Mouse (Mus musculus) embryonic facial prominence, embryonic 13.5 days (tissue): ENCODE measurements around the gene Pex14. TPM values are rescaled to one million over a fixed set of nuclear protein-coding genes. Genes with fewer than 3 reads are reported as not detected.
"Not testable (repeated sequence)": the region's sequence is repeated elsewhere in the genome, so short reads cannot be mapped to it uniquely, and the experiment has no call there.

Experiments used
- ATAC-seq: fragments of 200-750 bp; cut with Nextera tagmentation; 2 replicates; pipeline ENCODE4 v1.8.0; 2017; ENCODE audit warnings: low read depth; ENCODE audit not compliant: insufficient number of reproducible peaks, insufficient read depth, low FRiP score, low TSS enrichment
- H3K27ac ChIP-seq: fragments of 300-500 bp; sonication (generic); 2 replicates; pipeline ENCODE4 v1.5.1; 2015; ENCODE audit warnings: moderate library complexity, mild to moderate bottlenecking, inconsistent platforms
- H3K27me3 ChIP-seq: fragments of 300-500 bp; sonication (generic); 2 replicates; pipeline ENCODE4 v1.6.1; 2015; ENCODE audit warnings: mild to moderate bottlenecking, inconsistent platforms
- H3K36me3 ChIP-seq: fragments of 300-500 bp; sonication (generic); 2 replicates; pipeline ENCODE4 v1.6.1; 2015; ENCODE audit warnings: mild to moderate bottlenecking, inconsistent platforms
- H3K4me1 ChIP-seq: fragments of 300-500 bp; sonication (generic); 2 replicates; pipeline ENCODE4 v1.6.1; 2015; ENCODE audit warnings: inconsistent platforms
- H3K4me2 ChIP-seq: fragments of 300-500 bp; sonication (generic); 2 replicates; pipeline ENCODE4 v1.6.1; 2015; ENCODE audit warnings: moderate library complexity, mild to moderate bottlenecking, inconsistent platforms
- H3K4me3 ChIP-seq: fragments of 300-500 bp; sonication (generic); 2 replicates; pipeline ENCODE4 v1.5.1; 2015; ENCODE audit warnings: mild to moderate bottlenecking, inconsistent platforms
- H3K9ac ChIP-seq: fragments of 300-500 bp; sonication (generic); 2 replicates; pipeline ENCODE4 v1.6.1; 2015; ENCODE audit warnings: mild to moderate bottlenecking, inconsistent platforms
- H3K9me3 ChIP-seq: fragments of 300-500 bp; sonication (generic); 2 replicates; pipeline ENCODE4 v1.6.1; 2016; ENCODE audit warnings: inconsistent platforms
- WGBS: fragments of 180-500 bp; shearing (Covaris S2); methylation state at CpG from one replicate; pipeline ENCODE4 v1.1.7; 2015; ENCODE audit warnings: mixed read lengths; 5-methylcytosine and 5-hydroxymethylcytosine counted together
- polyA plus RNA-seq: library from polyadenylated mRNA; unstranded; fragments of >200 nt; fragmentation: Nextera tagmentation; extraction: Ambion mirVana; gene quantifications from 2 replicates; pipeline ENCODE4 v1.2.1, GENCODE M21; 2015

The Pex14 gene
- polyA plus RNA-seq, 1 experiment from 2014 or later: 50.2 TPM

DNA sequence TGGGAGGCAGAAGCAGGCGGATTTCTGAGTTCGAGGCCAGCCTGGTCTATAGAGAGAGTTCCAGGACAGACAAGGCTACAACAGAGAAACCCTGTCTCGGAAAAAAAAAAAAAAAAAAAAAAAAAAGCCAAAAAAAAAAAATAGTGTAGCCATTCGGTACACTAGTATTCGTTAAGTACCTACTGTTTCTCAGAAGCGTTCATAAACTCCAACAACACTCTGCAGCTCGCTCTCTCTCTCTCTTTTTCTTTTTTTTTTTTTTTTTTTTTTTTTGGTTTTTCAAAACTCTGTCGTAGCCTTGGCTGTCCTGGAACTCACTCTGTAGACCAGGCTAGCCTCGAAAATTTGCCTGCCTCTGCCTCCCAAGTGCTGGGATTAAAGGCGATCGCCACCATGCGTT, 773 bp upstream of the Pex14 start:
- WGBS: 83% methylated on average over 12 of the region's 12 CpGs
- not testable (repeated sequence) for H3K27ac ChIP-seq, H3K36me3 ChIP-seq, H3K9ac ChIP-seq, H3K4me3 ChIP-seq, H3K9me3 ChIP-seq, H3K4me2 ChIP-seq, ATAC-seq, H3K27me3 ChIP-seq
- H3K4me1 ChIP-seq: peaks cover 21% of the 10 kb centered on the region

DNA sequence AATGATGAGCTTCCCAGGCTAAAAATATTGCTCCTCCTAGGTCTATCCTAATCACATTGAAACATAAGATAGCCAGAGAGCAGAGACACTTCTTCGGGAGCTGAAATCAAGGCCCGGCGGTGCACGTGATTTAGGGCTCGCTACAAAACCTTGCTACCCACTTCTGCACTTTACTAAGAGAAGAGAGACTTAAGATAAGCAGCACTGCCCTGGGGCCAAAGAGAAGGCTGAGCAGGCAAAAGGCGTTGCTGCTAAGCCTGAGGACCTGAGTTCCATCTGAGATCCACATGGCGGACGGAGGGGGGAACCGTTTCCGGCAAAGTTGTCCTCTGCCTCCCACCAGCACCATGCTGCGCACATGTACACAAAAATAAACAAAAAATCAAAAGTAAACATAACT, 1.1 kb downstream of the Pex14 start:
- no peaks in the 10 kb centered on the region for H3K27me3 ChIP-seq
- no peak for ATAC-seq
- H3K9me3 ChIP-seq: no peaks in the 10 kb centered on the region
- peaks cover 5% of the 10 kb centered on the region; the same call in 1 of the 2 replicates for H3K36me3 ChIP-seq
- WGBS: 13% methylated on average over 11 of the region's 11 CpGs
- H3K9ac ChIP-seq: peak overlapping the region; percentile 90
- no peak overlapping the region for H3K27ac ChIP-seq
- H3K4me1 ChIP-seq: peaks cover 13% of the 10 kb centered on the region
- H3K4me2 ChIP-seq: peak overlapping the region; percentile 93
- peak overlapping the region; percentile 99 for H3K4me3 ChIP-seq

DNA sequence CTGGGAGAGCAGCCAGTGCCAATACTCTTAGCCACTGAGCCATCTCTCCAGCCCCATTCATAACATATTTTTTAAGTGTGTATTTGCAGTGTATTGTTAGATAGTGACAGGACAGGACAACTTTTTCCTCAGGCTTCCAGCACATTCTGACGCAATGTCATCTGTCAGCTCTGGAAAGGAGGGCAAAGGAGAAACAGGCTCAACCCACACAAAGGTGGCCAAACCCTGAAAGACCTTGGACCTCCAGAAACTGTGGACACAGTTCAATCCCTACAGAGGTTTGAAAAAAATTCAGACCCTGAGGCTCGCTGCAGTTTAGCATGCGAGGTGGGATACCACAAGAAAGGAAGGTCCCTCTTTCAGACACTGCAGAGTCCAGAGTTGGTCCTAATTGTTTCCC, 1.7 kb downstream of the Pex14 start:
- H3K27me3 ChIP-seq: no peaks in the 10 kb centered on the region
- peaks cover 11% of the 10 kb centered on the region; the same call in 1 of the 2 replicates for H3K36me3 ChIP-seq
- H3K4me1 ChIP-seq: peaks cover 13% of the 10 kb centered on the region
- ATAC-seq: no peak
- peak overlapping the region; percentile 90; the same call in 1 of the 2 replicates for H3K9ac ChIP-seq
- peak overlapping the region; percentile 93 for H3K4me2 ChIP-seq
- 69% methylated on average over 3 of the region's 3 CpGs for WGBS
- H3K9me3 ChIP-seq: no peaks in the 10 kb centered on the region
- peak overlapping the region; percentile 99; the same call in 1 of the 2 replicates for H3K4me3 ChIP-seq
- no peak overlapping the region for H3K27ac ChIP-seq

DNA sequence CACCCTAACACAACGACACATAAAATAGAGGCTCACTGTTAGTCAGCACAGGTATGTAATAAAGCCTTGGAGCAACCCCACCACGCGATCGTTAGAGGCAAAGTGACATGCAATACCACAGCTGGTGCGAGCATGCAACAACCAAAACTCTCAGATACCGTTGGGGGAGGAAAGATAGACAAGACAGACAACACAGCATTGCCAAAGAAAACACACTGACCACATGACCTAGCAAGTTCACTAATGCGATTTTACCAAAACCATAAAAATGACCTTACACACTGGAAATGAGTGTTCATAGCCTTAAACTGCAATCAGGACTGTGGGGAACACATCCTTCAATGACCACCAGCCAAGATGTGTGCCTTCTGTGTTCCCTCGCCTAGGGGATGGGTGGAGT, 8.3 kb downstream of the Pex14 start:
- no peaks in the 10 kb centered on the region for H3K4me1 ChIP-seq
- no peak overlapping the region for H3K4me3 ChIP-seq
- H3K9me3 ChIP-seq: no peaks in the 10 kb centered on the region
- WGBS: 85% methylated on average over 8 of the region's 8 CpGs
- H3K36me3 ChIP-seq: peaks cover 22% of the 10 kb centered on the region
- no peak for ATAC-seq
- H3K4me2 ChIP-seq: no peak overlapping the region
- H3K9ac ChIP-seq: no peak overlapping the region
- no peak overlapping the region for H3K27ac ChIP-seq
- H3K27me3 ChIP-seq: no peaks in the 10 kb centered on the region

- no peak overlapping the region for H3K4me2 ChIP-seq
- WGBS: 85% methylated on average over 5 of the region's 5 CpGs
- no peak overlapping the region for H3K4me3 ChIP-seq
Observed at GRCm38 (mm10) chr4:149085381-149085780, 14.3 kb downstream of the Pex14 start.

GRCm38 (mm10) chr4:149081528-149081927, 18.1 kb downstream of the Pex14 start:
- Histone ChIP-seq H3K9ac (0 out of 2 replicates have a peak overlapping the region, but pooled peaks have one; percentile 32), H3K4me1 (peaks cover 12% of the 10 kb centered on the region), H3K9me3 (no peaks in the 10 kb centered on the region), H3K4me3 (no peak overlapping the region), H3K4me2 (no peak overlapping the region), H3K27ac (no peak overlapping the region), H3K27me3 (no peaks in the 10 kb centered on the region), H3K36me3 (peaks cover 2% of the 10 kb centered on the region; the same call in 1 of the 2 replicates)
- 81% methylated on average over 17 of the region's 17 CpGs for WGBS
- no peak for ATAC-seq

More at GRCm38 (mm10) chr4:149085381-149085780, 14.3 kb downstream of the Pex14 start:
- H3K27me3 ChIP-seq: no peaks in the 10 kb centered on the region
- no peaks in the 10 kb centered on the region for H3K36me3 ChIP-seq
- no peaks in the 10 kb centered on the region for H3K9me3 ChIP-seq
- H3K27ac ChIP-seq: no peak overlapping the region
- ATAC-seq: no peak
- peaks cover 12% of the 10 kb centered on the region for H3K4me1 ChIP-seq
- no peak overlapping the region for H3K9ac ChIP-seq

GRCm38 (mm10) chr4:149080111-149080510, 19.6 kb downstream of the Pex14 start:
- H3K4me2 ChIP-seq: no peak overlapping the region
- H3K36me3 ChIP-seq: peaks cover 9% of the 10 kb centered on the region

GRCm38 (mm10) chr4:149079629-149080028, 20.0 kb downstream of the Pex14 start:
- H3K27ac ChIP-seq: no peak overlapping the region
- H3K4me1 ChIP-seq: peaks cover 15% of the 10 kb centered on the region
- no peak for ATAC-seq
- WGBS: 76% methylated on average over 6 of the region's 6 CpGs
- no peak overlapping the region for H3K9ac ChIP-seq
- H3K4me2 ChIP-seq: no peak overlapping the region
- no peak overlapping the region for H3K4me3 ChIP-seq
- peaks cover 14% of the 10 kb centered on the region for H3K36me3 ChIP-seq
- no peaks in the 10 kb centered on the region for H3K9me3 ChIP-seq
- no peaks in the 10 kb centered on the region for H3K27me3 ChIP-seq

More at GRCm38 (mm10) chr4:149080111-149080510, 19.6 kb downstream of the Pex14 start:
- WGBS: 87% methylated on average over 8 of the region's 8 CpGs
- H3K27ac ChIP-seq: no peak overlapping the region
- H3K4me1 ChIP-seq: peaks cover 15% of the 10 kb centered on the region
- ATAC-seq: no peak
- H3K9ac ChIP-seq: no peak overlapping the region
- H3K27me3 ChIP-seq: no peaks in the 10 kb centered on the region
- H3K4me3 ChIP-seq: no peak overlapping the region
- no peaks in the 10 kb centered on the region for H3K9me3 ChIP-seq

- Histone ChIP-seq H3K36me3 (peaks cover 17% of the 10 kb centered on the region), H3K9ac (no peak overlapping the region), H3K4me1 (peaks cover 20% of the 10 kb centered on the region), H3K27me3 (no peaks in the 10 kb centered on the region), H3K4me3 (no peak overlapping the region), H3K4me2 (no peak overlapping the region), H3K9me3 (no peaks in the 10 kb centered on the region), H3K27ac (no peak overlapping the region)
- ATAC-seq: no peak
- 57% methylated on average over 4 of the region's 4 CpGs for WGBS
Observed at GRCm38 (mm10) chr4:149078261-149078660, 21.4 kb downstream of the Pex14 start.

- H3K36me3 ChIP-seq: peaks cover 33% of the 10 kb centered on the region
- H3K4me3 ChIP-seq: no peak overlapping the region
- no peak overlapping the region for H3K27ac ChIP-seq
- no peak overlapping the region for H3K4me2 ChIP-seq
- no peak overlapping the region for H3K9ac ChIP-seq
- H3K27me3 ChIP-seq: no peaks in the 10 kb centered on the region
- no peaks in the 10 kb centered on the region for H3K9me3 ChIP-seq
- 23% methylated on average over 10 of the region's 10 CpGs for WGBS
- H3K4me1 ChIP-seq: peaks cover 8% of the 10 kb centered on the region
- ATAC-seq: no peak
Observed at GRCm38 (mm10) chr4:149075871-149076575, 23.7 kb downstream of the Pex14 start.

DNA sequence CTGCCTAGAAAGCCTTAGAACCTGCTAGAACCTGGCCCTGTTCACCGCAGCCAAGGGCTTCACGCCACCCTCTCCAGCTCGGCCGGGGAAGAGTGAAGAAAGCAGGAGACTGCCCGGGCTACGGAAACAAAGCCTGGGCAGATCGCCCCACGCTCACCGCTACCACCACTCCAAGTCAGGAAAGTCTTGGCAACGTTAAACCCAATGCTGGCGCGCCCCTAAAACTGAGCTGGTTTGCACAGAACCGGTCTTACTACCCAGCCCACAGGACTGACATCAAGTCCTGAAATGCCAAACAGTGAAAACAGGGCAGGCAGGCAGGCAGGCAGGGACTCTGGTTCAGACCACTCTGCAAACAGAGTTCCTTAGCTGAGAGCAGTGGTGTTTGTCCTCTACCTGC, 24.6 kb downstream of the Pex14 start:
- H3K9ac ChIP-seq: no peak overlapping the region
- no peak overlapping the region for H3K4me3 ChIP-seq
- H3K36me3 ChIP-seq: peaks cover 30% of the 10 kb centered on the region
- H3K27ac ChIP-seq: no peak overlapping the region
- WGBS: 87% methylated on average over 13 of the region's 13 CpGs
- H3K27me3 ChIP-seq: no peaks in the 10 kb centered on the region
- no peak overlapping the region for H3K4me2 ChIP-seq
- H3K9me3 ChIP-seq: no peaks in the 10 kb centered on the region
- peaks cover 16% of the 10 kb centered on the region for H3K4me1 ChIP-seq
- no peak for ATAC-seq
